Mouse (Mus musculus) heart, postnatal 0 days (tissue): Measurements from ENCODE around the gene Itgae. TPM values are rescaled to one million over a fixed set of nuclear protein-coding genes. Genes with fewer than 3 reads are reported as not detected.

Experiments used
- ATAC-seq: fragments of 200-750 bp; cut with Nextera tagmentation; 2 replicates; pipeline ENCODE4 v1.8.0; 2017; ENCODE audit warnings: low read depth, moderate number of reproducible peaks, moderate library complexity; ENCODE audit not compliant: insufficient read depth
- DNase-seq: peaks from one replicate; pipeline ENCODE4 v3.0.0-alpha.2; 2016; ENCODE audit warnings: low spot score
- H3K27ac ChIP-seq: fragments of 300-500 bp; sonication (generic); 2 replicates; pipeline ENCODE4 v1.5.1; 2014; ENCODE audit warnings: low read depth, mild to moderate bottlenecking
- H3K27me3 ChIP-seq: fragments of 300-500 bp; sonication (generic); 2 replicates; pipeline ENCODE4 v1.6.1; 2014; ENCODE audit warnings: low read length, mixed read lengths; ENCODE audit not compliant: control insufficient read depth, insufficient read depth
- H3K36me3 ChIP-seq: fragments of 300-500 bp; sonication (generic); replicated peaks from 2 replicates; pipeline ENCODE4 v1.6.1; 2014; ENCODE audit warnings: low read length, mixed read lengths; ENCODE audit not compliant: control insufficient read depth, insufficient read depth
- H3K4me1 ChIP-seq: fragments of 300-500 bp; sonication (generic); 2 replicates; pipeline ENCODE4 v1.6.1; 2014; ENCODE audit warnings: antibody characterized with exemption; ENCODE audit not compliant: control insufficient read depth, insufficient read depth
- H3K4me2 ChIP-seq: fragments of 300-500 bp; sonication (generic); 2 replicates; pipeline ENCODE4 v1.6.1; 2014; ENCODE audit warnings: low read depth, mild to moderate bottlenecking, low read length, moderate library complexity
- H3K4me3 ChIP-seq: fragments of 300-500 bp; sonication (generic); 2 replicates; pipeline ENCODE4 v1.5.1; 2014; ENCODE audit warnings: low read depth, low read length
- H3K9ac ChIP-seq: fragments of 300-500 bp; sonication (generic); replicated peaks from 2 replicates; pipeline ENCODE4 v1.6.1; 2014; ENCODE audit warnings: low read depth, low read length, mixed read lengths
- H3K9me3 ChIP-seq: fragments of 300-500 bp; sonication (generic); replicated peaks from 2 replicates; pipeline ENCODE4 v1.6.1; 2016; ENCODE audit warnings: low read length; ENCODE audit not compliant: control insufficient read depth
- CTCF ChIP-seq: IDR thresholded peaks from 2 replicates; pipeline ENCODE4 v1.5.1; 2016; ENCODE audit warnings: antibody characterized with exemption, control low read depth, low read depth
- EP300 ChIP-seq: IDR thresholded peaks from 2 replicates; pipeline ENCODE4 v1.6.1; 2016; ENCODE audit warnings: antibody characterized with exemption, low read depth
- WGBS: fragments of 180-500 bp; shearing (Covaris S2); extraction: QIAGEN DNeasy Blood & Tissue Kit; methylation state at CpG from one replicate; pipeline ENCODE4 v1.1.7; 2014; 5-methylcytosine and 5-hydroxymethylcytosine counted together
- polyA plus RNA-seq: library from polyadenylated mRNA; unstranded; fragments of >200 nt; fragmentation: Nextera tagmentation; extraction: Ambion mirVana; gene quantifications from 2 replicates; pipeline ENCODE4 v1.2.1, GENCODE M21; 2015
- total RNA-seq: library from RNA; depleted of rRNA; stranded (reverse); fragments of >200 nt; gene quantifications from 2 replicates; pipeline ENCODE4 v1.2.3, GENCODE M21; 2014; ENCODE audit warnings: low replicate concordance

The Itgae gene
- total and polyA plus RNA-seq, 2 experiments from 2014 or later = 0.12 TPM; not detected in 1

GRCm38 (mm10) chr11:73076295-73076694 lies 14.1 kb upstream of the Itgae start:
- 91% methylated on average over 4 of the region's 4 CpGs for WGBS

DNA sequence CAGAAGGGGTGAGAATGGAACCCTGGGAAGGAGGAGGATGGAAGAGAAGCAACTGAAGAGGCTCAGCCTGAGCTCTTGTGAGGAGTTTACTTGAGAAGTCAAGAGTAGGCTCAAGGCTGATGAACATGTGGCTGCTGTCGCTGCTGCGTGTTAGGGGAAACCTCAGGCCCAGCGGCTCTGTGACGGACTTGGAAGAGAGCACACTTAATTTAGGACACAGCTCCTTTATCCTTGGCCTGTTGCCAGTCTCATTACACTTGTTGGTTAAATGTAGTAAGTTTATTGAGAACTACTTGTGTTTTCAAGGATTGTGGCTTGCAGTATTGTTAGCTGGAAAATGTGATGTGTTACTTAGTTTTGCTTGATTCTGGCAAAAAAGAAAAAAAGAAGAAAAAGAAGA lies 13.7 kb upstream of the Itgae start:
- 25% methylated on average over 4 of the region's 4 CpGs for WGBS
- no peak for TF ChIP-seq EP300
- TF ChIP-seq CTCF = no peak
- ATAC-seq = no peak
- H3K4me1 ChIP-seq = no peaks in the 10 kb centered on the region
- H3K4me2 ChIP-seq = no peak overlapping the region
- no peak overlapping the region for H3K27ac ChIP-seq
- H3K27me3 ChIP-seq = no peaks in the 10 kb centered on the region
- no peak for DNase-seq
- H3K4me3 ChIP-seq = no peak overlapping the region
- no peak overlapping the region for H3K9ac ChIP-seq
- peaks cover 91% of the 10 kb centered on the region for H3K36me3 ChIP-seq
- no peaks in the 10 kb centered on the region for H3K9me3 ChIP-seq

More at GRCm38 (mm10) chr11:73076295-73076694, 14.1 kb upstream of the Itgae start:
- H3K9ac ChIP-seq = no peak overlapping the region
- no peak for ATAC-seq
- H3K4me3 ChIP-seq = no peak overlapping the region
- H3K9me3 ChIP-seq = no peaks in the 10 kb centered on the region
- no peak overlapping the region for H3K27ac ChIP-seq
- H3K4me1 ChIP-seq = no peaks in the 10 kb centered on the region
- no peak for TF ChIP-seq EP300
- no peak for TF ChIP-seq CTCF
- DNase-seq = no peak
- H3K36me3 ChIP-seq = peaks cover 91% of the 10 kb centered on the region
- no peak overlapping the region for H3K4me2 ChIP-seq
- H3K27me3 ChIP-seq = no peaks in the 10 kb centered on the region

GRCm38 (mm10) chr11:73077211-73077720 lies 13.1 kb upstream of the Itgae start:
- Histone ChIP-seq H3K9ac (no peak overlapping the region), H3K36me3 (peaks cover 93% of the 10 kb centered on the region), H3K4me1 (no peaks in the 10 kb centered on the region), H3K9me3 (no peaks in the 10 kb centered on the region), H3K27me3 (no peaks in the 10 kb centered on the region), H3K4me2 (no peak overlapping the region), H3K4me3 (no peak overlapping the region), H3K27ac (no peak overlapping the region)
- TF ChIP-seq EP300 (no peak), CTCF (no peak)
- no peak for ATAC-seq
- 85% methylated on average over 6 of the region's 6 CpGs for WGBS
- no peak for DNase-seq

- Histone ChIP-seq H3K36me3 (peaks cover 83% of the 10 kb centered on the region), H3K4me2 (no peak overlapping the region), H3K9ac (no peak overlapping the region), H3K27me3 (no peaks in the 10 kb centered on the region), H3K4me3 (no peak overlapping the region), H3K27ac (no peak overlapping the region), H3K4me1 (no peaks in the 10 kb centered on the region), H3K9me3 (no peaks in the 10 kb centered on the region)
- ATAC-seq = no peak
- TF ChIP-seq CTCF = no peak
- no peak for TF ChIP-seq EP300
- DNase-seq = no peak
- 89% methylated on average over 8 of the region's 8 CpGs for WGBS
Observed at GRCm38 (mm10) chr11:73078615-73079014, 11.8 kb upstream of the Itgae start.

DNA sequence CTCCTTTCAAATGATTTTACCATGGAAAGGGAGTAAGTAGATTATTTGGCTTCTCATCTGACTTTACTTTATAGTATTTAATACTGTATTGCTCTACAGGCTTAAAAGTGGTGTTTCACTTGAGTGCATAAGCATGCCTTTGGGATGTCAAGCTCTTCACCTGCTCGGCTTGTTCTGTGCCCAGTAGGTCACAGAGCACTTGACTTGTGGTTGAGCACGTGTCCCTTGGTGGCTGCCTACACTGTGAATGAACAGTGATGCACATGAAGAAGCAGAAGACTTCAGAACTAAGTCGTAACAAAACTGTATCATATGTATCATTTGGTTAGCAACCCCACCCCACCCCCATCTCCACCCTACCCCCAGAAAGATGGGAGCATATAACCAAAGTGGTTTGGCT lies 10.1 kb upstream of the Itgae start:
- Histone ChIP-seq H3K9ac (no peak overlapping the region), H3K36me3 (peaks cover 76% of the 10 kb centered on the region), H3K4me2 (no peak overlapping the region), H3K4me3 (no peak overlapping the region), H3K9me3 (no peaks in the 10 kb centered on the region), H3K27me3 (no peaks in the 10 kb centered on the region), H3K4me1 (peaks cover 2% of the 10 kb centered on the region; the same call in 1 of the 2 replicates), H3K27ac (no peak overlapping the region)
- WGBS = 78% methylated on average over 3 of the region's 3 CpGs
- TF ChIP-seq CTCF (no peak), EP300 (no peak)
- DNase-seq = no peak
- ATAC-seq = no peak

- H3K27me3 ChIP-seq = no peaks in the 10 kb centered on the region
- WGBS = 72% methylated on average over 6 of the region's 6 CpGs
- peaks cover 40% of the 10 kb centered on the region for H3K36me3 ChIP-seq
- no peak overlapping the region for H3K4me2 ChIP-seq
- H3K9me3 ChIP-seq = no peaks in the 10 kb centered on the region
- DNase-seq = no peak
- no peak for ATAC-seq
- 0 out of 2 replicates have a peak overlapping the region, but pooled peaks have one; percentile 34 for H3K27ac ChIP-seq
- no peak overlapping the region for H3K9ac ChIP-seq
- TF ChIP-seq EP300 (no peak), CTCF (no peak)
- H3K4me1 ChIP-seq = peaks cover 18% of the 10 kb centered on the region
- no peak overlapping the region for H3K4me3 ChIP-seq
Observed at GRCm38 (mm10) chr11:73084303-73084702, 6.1 kb upstream of the Itgae start.
